Mouse (Mus musculus) CH12.LX (cell line): Measurements from ENCODE around the gene Parm1. TPM values are rescaled to one million over a fixed set of nuclear protein-coding genes. Genes with fewer than 3 reads are reported as not detected.

Source experiments
- DNase-seq: peaks from one replicate; pipeline ENCODE4 v3.0.0-alpha.2; 2013; ENCODE audit errors: extremely low read depth
- H3K27ac ChIP-seq: 2 replicates; pipeline ENCODE4 v1.5.1; 2012; ENCODE audit warnings: low read depth, mild to moderate bottlenecking, control low read depth, moderate library complexity; ENCODE audit not compliant: insufficient read depth
- H3K27me3 ChIP-seq: replicated peaks from 2 replicates; pipeline ENCODE3; 2012; ENCODE audit warnings: inconsistent platforms
- H3K36me3 ChIP-seq, 2 experiments: replicated peaks in 1 of 2; 2 replicates each; pipeline versions ENCODE3 to v1.6.1; 2012; ENCODE audit warnings: inconsistent platforms in 1 of 2, low read length in 1 of 2, mild to moderate bottlenecking in 1 of 2, mixed read lengths in 1 of 2, moderate library complexity in 1 of 2; ENCODE audit not compliant: control insufficient read depth in 1 of 2, insufficient read depth in 1 of 2
- H3K4me1 ChIP-seq, 2 experiments: 2 replicates each; pipeline ENCODE4 v1.6.1; 2012; ENCODE audit warnings: inconsistent platforms in 1 of 2, moderate library complexity in 1 of 2; ENCODE audit not compliant: insufficient read depth in 2 of 2, control insufficient read depth in 1 of 2
- H3K4me2 ChIP-seq: 2 replicates; pipeline ENCODE4 v1.6.1; 2012; ENCODE audit warnings: low read depth, mild to moderate bottlenecking, control low read depth; ENCODE audit not compliant: poor library complexity, insufficient read depth, severe bottlenecking
- H3K4me3 ChIP-seq, 3 experiments: fragments of 150-350 bp in 1 of 3; sonication (generic) in 1 of 3; replicated peaks in 1 of 3; 2 replicates each; pipeline versions ENCODE3 to v1.5.1; 2011 to 2012; ENCODE audit warnings: low read depth in 2 of 3, low read length in 2 of 3, mild to moderate bottlenecking in 2 of 3, moderate library complexity in 2 of 3, control low read depth in 1 of 3, improper control_type of control experiment in 1 of 3, inconsistent platforms in 1 of 3, mixed read lengths in 1 of 3; ENCODE audit not compliant: poor library complexity in 1 of 3
- H3K79me2 ChIP-seq: replicated peaks from 2 replicates; pipeline ENCODE4 v1.6.1; 2012; ENCODE audit warnings: mild to moderate bottlenecking, moderate library complexity; ENCODE audit not compliant: control insufficient read depth, poor library complexity, insufficient read depth, severe bottlenecking; ENCODE audit errors: extremely low read depth
- H3K9ac ChIP-seq: 2 replicates; pipeline ENCODE4 v1.6.1; 2012; ENCODE audit warnings: low read depth, mild to moderate bottlenecking, control low read depth, moderate library complexity; ENCODE audit not compliant: insufficient read depth
- H3K9me3 ChIP-seq: replicated peaks from 2 replicates; pipeline ENCODE3; 2012; ENCODE audit warnings: low read length, inconsistent platforms, mixed read lengths
- E2F4 ChIP-seq: IDR thresholded peaks from 2 replicates; pipeline ENCODE4 v1.6.1; 2011; ENCODE audit warnings: low read depth, low read length, improper control_type of control experiment; ENCODE audit not compliant: insufficient replicate concordance
- ELF1 ChIP-seq: IDR thresholded peaks from 2 replicates; pipeline ENCODE4 v1.6.1; 2014; ENCODE audit warnings: low read depth, mild to moderate bottlenecking, inconsistent platforms, low read length, improper control_type of control experiment
- GABPA ChIP-seq: IDR thresholded peaks from 2 replicates; pipeline ENCODE4 v1.6.1; 2012; ENCODE audit warnings: low read depth, low read length, improper control_type of control experiment, inconsistent platforms; ENCODE audit not compliant: insufficient replicate concordance
- IRF4 ChIP-seq: IDR thresholded peaks from 2 replicates; pipeline ENCODE4 v1.6.1; 2014; ENCODE audit warnings: low read depth, mild to moderate bottlenecking, inconsistent platforms, low read length, improper control_type of control experiment
- JUND ChIP-seq: conservative IDR thresholded peaks from 2 replicates; pipeline ENCODE4 v1.6.1; 2011; ENCODE audit warnings: low read depth, low read length, improper control_type of control experiment
- MAFK ChIP-seq: IDR thresholded peaks from 2 replicates; pipeline ENCODE4 v1.6.1; 2011; ENCODE audit warnings: low read length, improper control_type of control experiment; ENCODE audit not compliant: insufficient replicate concordance
- MAZ ChIP-seq: IDR thresholded peaks from 2 replicates; pipeline ENCODE4 v1.6.1; 2012; ENCODE audit warnings: low read depth, mild to moderate bottlenecking, inconsistent platforms, low read length, improper control_type of control experiment, moderate library complexity
- MXI1 ChIP-seq: IDR thresholded peaks from 2 replicates; pipeline ENCODE4 v1.6.1; 2011; ENCODE audit warnings: mild to moderate bottlenecking, low read depth, low read length, improper control_type of control experiment
- PAX5 ChIP-seq: IDR thresholded peaks from 2 replicates; pipeline ENCODE4 v1.6.1; 2012; ENCODE audit warnings: low read length, inconsistent platforms, mixed read lengths
- POLR2AphosphoS2 ChIP-seq: IDR thresholded peaks from 2 replicates; pipeline ENCODE4 v1.6.1; 2011; ENCODE audit warnings: low read depth, low read length, improper control_type of control experiment
- RCOR1 ChIP-seq: conservative IDR thresholded peaks from 2 replicates; pipeline ENCODE4 v1.6.1; 2012; ENCODE audit warnings: low read depth, mild to moderate bottlenecking, inconsistent platforms, low read length, improper control_type of control experiment
- SIN3A ChIP-seq: IDR thresholded peaks from 2 replicates; pipeline ENCODE4 v1.6.1; 2012; ENCODE audit warnings: low read length, improper control_type of control experiment, inconsistent platforms
- SMC3 ChIP-seq: IDR thresholded peaks from 2 replicates; pipeline ENCODE4 v1.6.1; 2011; ENCODE audit warnings: low read depth, low read length, improper control_type of control experiment
- TBP ChIP-seq: conservative IDR thresholded peaks from 2 replicates; pipeline ENCODE4 v1.6.1; 2011; ENCODE audit warnings: low read depth, low read length, improper control_type of control experiment
- ZNF384 ChIP-seq: IDR thresholded peaks from 2 replicates; pipeline ENCODE4 v1.6.1; 2012; ENCODE audit warnings: low read depth, low read length, improper control_type of control experiment, inconsistent platforms
- dilution Hi-C: fragments of 300-500 bp; cut with MboI; formaldehyde crosslinking; loops from 2 replicates; pipeline ENCODE4 v1.14.3; 2020; ENCODE audit warnings: low sequenced_read_pairs; ENCODE audit not compliant: extremely low pct_unique_long_range_greater_than_20kb, extremely low pct_ligation_motif_present
- in situ Hi-C: fragments of 300-500 bp; cut with MboI; formaldehyde crosslinking; loops from 3 replicates; pipeline ENCODE4 v1.14.3; 2019; ENCODE audit warnings: low sequenced_read_pairs, low pct_ligation_motif_present, low pct_unique_long_range_greater_than_20kb, mixed read lengths
- polyA plus RNA-seq: library from polyadenylated mRNA; unstranded; fragments of >175 nt; gene quantifications from 2 replicates; pipeline ENCODE4 v1.2.1, GENCODE M21; 2012; ENCODE audit warnings: low read depth; ENCODE audit not compliant: insufficient read length
- total RNA-seq, 2 experiments: library from RNA; depleted of rRNA; stranded (reverse); fragments of 300-350 nt in 1 of 2; fragments of >200 nt in 1 of 2; gene quantifications; 2 replicates each; pipeline ENCODE4 v1.2.3; 2012 to 2014

Gene Parm1
- total and polyA plus RNA-seq, 3 experiments = 0.85 to 2.6 (median 0.90) TPM

DNA sequence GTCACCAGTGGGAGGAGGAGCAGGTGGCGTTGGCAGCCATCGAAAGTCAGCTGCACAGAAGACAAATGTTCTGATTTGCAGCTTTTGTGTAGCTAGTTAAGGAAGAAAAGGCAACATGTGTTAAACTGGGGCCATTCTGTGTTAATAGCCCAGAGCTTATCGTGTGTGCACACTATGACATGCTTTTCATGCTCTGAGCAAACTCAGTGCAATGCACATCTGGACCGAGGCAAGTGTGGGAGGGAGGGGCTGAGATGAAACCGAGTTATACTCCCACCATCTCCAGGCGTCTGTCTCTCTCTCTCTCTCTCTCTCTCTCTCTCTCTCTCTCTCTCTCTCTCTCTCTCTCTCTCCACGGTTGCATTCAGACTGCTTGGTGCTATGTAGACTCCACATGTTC, 82.4 kb downstream of the Parm1 start:
- Histone ChIP-seq H3K9me3 (no peaks in the 10 kb centered on the region), H3K27me3 (no peaks in the 10 kb centered on the region), H3K4me2 (no peak overlapping the region), H3K79me2 (no peaks in the 10 kb centered on the region), H3K27ac (no peak overlapping the region), H3K4me1 (no peaks in the 10 kb centered on the region), H3K36me3 (peaks cover 0 to 6% of the 10 kb centered on the region in 2 experiments), H3K4me3 (no peak overlapping the region), H3K9ac (no peak overlapping the region)
- in situ Hi-C loops (no loop called here), dilution Hi-C loops (no loop called here)
- no peak for TF ChIP-seq SIN3A
- no peak for TF ChIP-seq POLR2AphosphoS2
- no peak for TF ChIP-seq E2F4
- TF ChIP-seq MAZ = no peak
- no peak for TF ChIP-seq TBP
- TF ChIP-seq IRF4 = no peak
- no peak for TF ChIP-seq PAX5
- no peak for DNase-seq

DNA sequence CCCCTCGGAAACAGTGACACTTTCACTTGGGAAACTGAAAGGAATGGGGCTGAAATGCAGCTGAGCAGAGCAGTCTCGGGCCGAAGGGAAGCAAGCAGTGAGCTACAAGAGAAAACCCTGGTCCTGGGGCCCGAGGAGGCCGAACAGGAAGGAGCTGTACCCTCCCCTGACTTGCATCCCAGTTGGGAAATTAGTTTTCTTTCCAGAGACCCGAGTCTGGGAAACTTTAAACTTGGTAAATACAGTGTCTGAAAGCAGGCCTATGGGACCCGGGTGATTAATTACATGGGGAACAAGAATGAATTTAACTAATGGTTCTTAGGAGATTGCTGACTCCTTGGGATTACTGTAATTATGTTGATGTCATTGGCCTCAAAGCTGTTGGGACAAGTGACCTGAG, 85.9 kb downstream of the Parm1 start:
- no peak for DNase-seq
- Histone ChIP-seq H3K27me3 (no peaks in the 10 kb centered on the region), H3K9ac (no peak overlapping the region), H3K27ac (no peak overlapping the region), H3K36me3 (peaks cover 0 to 3% of the 10 kb centered on the region in 2 experiments), H3K4me3 (no peak overlapping the region), H3K79me2 (no peaks in the 10 kb centered on the region), H3K4me2 (0 out of 2 replicates have a peak overlapping the region, but pooled peaks have one; percentile 32), H3K9me3 (no peaks in the 10 kb centered on the region), H3K4me1 (no peaks in the 10 kb centered on the region)
- dilution Hi-C loops (no loop called here), in situ Hi-C loops (no loop called here)
- TF ChIP-seq E2F4 (no peak), GABPA (no peak), TBP (no peak), RCOR1 (no peak), POLR2AphosphoS2 (no peak), SMC3 (no peak), MAFK (no peak), ZNF384 (no peak), PAX5 (no peak), MXI1 (no peak), JUND (no peak), ELF1 (no peak)
